Comparison of ENCODE assay signal across 20 mouse cellular contexts in the genomic region with DNA sequence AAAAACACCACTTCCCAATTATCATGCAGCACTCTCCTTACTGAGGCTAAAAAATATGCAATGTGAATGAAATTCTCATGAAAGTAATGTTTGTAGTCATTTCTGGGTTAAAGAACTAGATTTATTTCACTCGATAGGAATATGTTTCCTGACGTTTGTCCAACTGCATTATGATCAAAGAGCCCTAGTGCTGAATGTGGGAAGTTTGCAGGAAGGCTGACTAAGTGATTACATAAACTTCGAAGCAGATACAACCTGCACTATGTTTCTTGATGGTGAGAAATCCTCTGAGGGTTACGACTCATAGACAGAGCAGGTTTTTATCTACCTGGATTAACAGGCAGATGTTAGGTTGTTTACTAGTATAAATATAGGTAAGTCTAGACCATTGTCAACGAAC. TPM values are rescaled to one million over a fixed set of nuclear protein-coding genes. Genes with fewer than 3 reads are reported as not detected.
"Had no signal": no experiment of that assay in that cellular context is flagged by ENCODE, and none has a peak within 500 bp of the region (broad histone marks: within the 10 kb centered on the region; RNA-seq: fewer than 3 reads in every experiment).

No protein-coding gene starts in this region.

- H3K4me3 ChIP-seq: midbrain, embryonic 10.5 days; midbrain, embryonic 12.5 days; myocyte; neural tube, embryonic 13.5 days; neural tube, embryonic 15.5 days had no signal

- H3K27ac ChIP-seq: liver, embryonic 14.5 days; midbrain, embryonic 10.5 days; midbrain, embryonic 12.5 days; neural tube, embryonic 13.5 days; neural tube, embryonic 15.5 days had no signal

- DNase-seq: lung, adult 18-20 months; lung, embryonic 14.5 days; lung, postnatal 10 days; lung, postnatal 4 days; midbrain, embryonic 14.5 days; right cerebral cortex, postnatal 14 days; right cerebral cortex, postnatal 4 days; spleen, adult 18-20 months; thymus, adult 2 months; thymus, postnatal 25 days; thymus, postnatal 4 days had no signal

- ATAC-seq: midbrain, embryonic 16.5 days had no signal

RNA-seq across cellular contexts. Expression of a gene that starts 36.8 kb away (rescaled TPM):
- total RNA-seq: megakaryocyte, adult 5-6 weeks; megakaryocyte-erythroid progenitor cell, adult 5-6 weeks had no signal
